Mouse (Mus musculus) pancreas, adult 10 weeks (tissue): ENCODE data around the gene Tex14. TPM values are rescaled to one million over a fixed set of nuclear protein-coding genes. Genes with fewer than 3 reads are reported as not detected.

Experiments used
- polyA plus RNA-seq: library from polyadenylated mRNA; stranded (reverse); fragments of 350-450 nt; fragmentation: Illumina TruSeq; extraction: RNeasy Lipid Tissue Mini Kit (QIAGEN cat#74804); gene quantifications from one replicate; pipeline ENCODE4 v1.2.3, GENCODE M21; 2015; ENCODE audit warnings: low read depth, low replicate concordance; ENCODE audit not compliant: insufficient read depth

The Tex14 gene
- polyA plus RNA-seq = not detected

GRCm38 (mm10) chr11:87404876-87405275 is at the start of gene Tex14, which contains the start of gene Rad51c:
Gene Tex14 (plus strand): TSS chr11:87405065.
Gene Rad51c (minus strand): TSS chr11:87404954.

GRCm38 (mm10) chr11:87358331-87359261 is 46.3 kb upstream of the Tex14 start, which contains the start of gene Ppm1e:
Gene Ppm1e (minus strand): TSS chr11:87359023.

DNA sequence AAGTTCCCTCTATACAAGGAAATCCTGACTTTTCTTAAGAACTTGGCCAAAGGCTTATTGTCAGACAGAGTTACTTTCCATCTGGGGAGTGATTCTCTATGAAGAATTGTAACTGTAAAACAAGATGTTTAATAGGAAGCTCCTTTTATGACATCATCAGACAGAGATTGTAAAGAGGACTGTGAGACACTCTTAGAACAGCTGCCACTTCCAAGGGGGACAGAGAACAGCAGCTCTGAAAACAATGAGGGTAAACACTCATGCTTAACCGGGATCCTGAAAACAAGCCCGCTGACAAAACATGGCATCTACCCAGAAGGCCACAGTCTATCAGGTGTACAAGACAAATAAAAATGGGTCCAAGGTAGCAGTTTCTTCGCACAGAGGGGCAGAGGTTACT is 161.6 kb downstream of the Tex14 start, which contains the start of gene Gm11492:
Gene Gm11492, plus strand, starts transcription at position 153 of the 400 bp plus-strand sequence.

DNA sequence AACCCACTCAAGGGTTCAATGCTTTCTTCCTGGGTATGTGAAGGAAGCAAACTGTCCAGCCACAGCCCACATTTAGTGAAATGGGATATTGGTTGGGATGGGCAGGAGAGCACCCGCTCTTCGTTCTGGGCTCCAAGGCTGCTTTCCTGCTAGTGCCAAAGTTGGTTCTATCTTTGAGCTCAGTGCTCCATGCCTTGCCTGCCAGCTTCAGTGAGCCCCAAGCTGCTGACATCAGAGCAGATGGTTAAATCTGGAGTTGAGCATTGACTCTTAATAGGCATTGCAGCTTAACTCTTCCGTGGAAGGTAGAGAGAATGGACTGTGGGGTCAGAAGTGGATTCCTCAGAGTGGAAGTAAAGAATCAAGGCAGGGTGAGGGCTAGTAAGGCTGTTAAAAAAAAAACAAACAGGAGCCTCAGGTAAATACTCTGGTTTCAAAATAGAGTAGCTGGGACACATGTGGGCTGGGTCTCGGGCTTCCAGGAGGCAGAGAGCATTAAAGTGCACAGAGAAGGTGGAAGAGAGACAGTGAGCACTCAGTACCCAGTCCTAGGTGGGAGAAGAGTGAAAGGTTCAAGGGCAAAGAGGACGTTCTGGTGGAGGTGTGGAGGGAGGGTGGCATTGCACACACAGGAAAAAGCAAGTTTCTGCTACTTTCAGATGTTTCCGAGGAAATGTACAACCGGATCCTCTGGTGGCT is 163.5 kb downstream of the Tex14 start, which contains the start of gene Sept4:
Gene Sept4, plus strand, starts transcription at position 649 of the 699 bp plus-strand sequence.

DNA sequence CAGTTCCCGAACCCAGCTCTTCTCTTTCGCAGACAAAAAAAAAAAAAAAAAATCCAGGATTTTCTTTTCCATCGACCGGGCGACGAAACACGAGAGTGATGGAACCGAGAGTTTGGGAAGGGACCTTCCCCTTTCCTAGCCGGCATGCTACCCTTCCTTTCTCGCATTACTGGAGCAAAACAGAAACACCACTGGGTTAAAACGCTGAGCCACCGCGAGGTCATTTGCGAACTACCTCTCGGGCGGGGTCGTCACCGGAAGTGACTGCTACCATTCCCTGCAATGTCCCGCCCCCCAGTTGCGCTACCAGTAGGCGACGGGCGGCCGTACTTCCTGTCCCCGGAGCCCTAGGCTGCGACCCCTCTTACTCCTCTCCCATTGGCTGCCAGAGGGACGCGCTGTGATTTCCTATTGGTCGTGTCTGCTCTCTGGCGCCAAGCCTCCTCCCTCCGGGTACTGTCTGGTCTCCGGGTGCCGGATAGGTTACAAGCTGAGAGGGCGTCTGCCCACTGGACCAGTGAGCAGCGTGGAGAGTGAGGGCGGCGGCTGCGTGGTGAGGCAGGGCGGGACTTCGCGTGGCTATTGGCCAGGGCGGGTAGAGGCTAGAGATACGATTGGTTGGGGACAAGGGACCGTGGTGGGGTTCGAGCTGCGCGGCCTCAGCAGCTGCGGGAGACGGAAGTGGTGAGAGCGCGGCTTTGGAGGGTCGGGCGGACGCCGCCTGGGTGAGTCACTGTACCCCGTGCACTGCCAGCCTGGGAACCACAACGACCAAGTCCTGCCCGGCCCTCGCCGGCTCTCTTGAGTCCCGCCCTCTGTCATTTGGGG is 186.9 kb downstream of the Tex14 start, which contains the start of gene Mtmr4:
Gene Mtmr4, plus strand, starts transcription at position 637 of the 828 bp plus-strand sequence.

Other genes with a start within 250 kb of the Tex14 start
- 0.24 TPM for gene Ppm1e, start 46.0 kb upstream of the Tex14 start, polyA plus RNA-seq
- gene Rad51c, start 111 bp upstream of the Tex14 start, polyA plus RNA-seq = not detected
- not detected for gene Gm11492, start 161.6 kb downstream of the Tex14 start, polyA plus RNA-seq
- 17.6 TPM for gene Sept4, start 163.8 kb downstream of the Tex14 start, polyA plus RNA-seq
- gene Mtmr4, start 187.1 kb downstream of the Tex14 start, polyA plus RNA-seq = 5.4 TPM
- not detected for gene Hsf5, start 212.1 kb downstream of the Tex14 start, polyA plus RNA-seq